Mouse (Mus musculus): ENCODE results near the gene Sdf4.

Gene Sdf4

DNA sequence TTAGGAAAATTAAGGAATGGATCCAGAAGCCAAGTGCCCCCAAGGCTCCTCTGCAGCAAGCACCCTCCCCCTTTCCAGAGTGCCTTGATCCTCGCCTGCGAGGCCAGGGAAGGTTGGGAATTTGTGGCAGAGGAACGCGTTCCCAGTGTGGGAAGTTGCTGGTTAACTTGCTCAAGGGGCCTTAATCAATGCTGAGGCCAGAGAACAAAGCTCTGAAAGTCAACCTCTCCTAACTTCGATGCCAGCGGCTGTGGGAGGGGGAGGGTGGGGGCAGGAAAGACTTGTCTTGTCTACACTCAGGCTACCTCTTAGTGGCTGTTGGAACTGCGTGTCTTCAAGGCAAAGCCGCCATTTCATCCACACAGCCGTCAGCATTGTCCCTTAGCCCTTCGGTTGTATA lies 65.0 kb downstream of the Sdf4 start:
- no peak for DNase-seq

DNA sequence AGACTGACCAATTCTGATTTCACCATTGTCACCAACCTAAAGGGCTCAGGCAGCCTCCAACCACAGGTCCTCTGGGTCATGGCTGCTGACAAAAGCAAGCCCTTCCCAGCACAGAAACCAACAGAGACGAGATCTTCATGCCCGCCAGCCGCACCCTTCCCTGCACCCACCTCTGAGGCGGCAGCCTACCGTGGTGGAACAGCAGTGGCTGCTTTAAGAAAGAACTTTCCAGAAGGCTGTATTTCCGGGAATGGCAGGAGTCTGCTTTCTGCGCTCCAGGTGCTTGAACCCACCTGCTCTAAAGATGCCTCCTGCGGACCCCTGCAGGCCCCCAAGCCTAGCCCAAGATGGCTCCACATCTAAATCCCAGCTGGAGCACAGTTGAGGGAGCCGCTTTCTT lies 66.2 kb downstream of the Sdf4 start:
- no peak for DNase-seq

DNA sequence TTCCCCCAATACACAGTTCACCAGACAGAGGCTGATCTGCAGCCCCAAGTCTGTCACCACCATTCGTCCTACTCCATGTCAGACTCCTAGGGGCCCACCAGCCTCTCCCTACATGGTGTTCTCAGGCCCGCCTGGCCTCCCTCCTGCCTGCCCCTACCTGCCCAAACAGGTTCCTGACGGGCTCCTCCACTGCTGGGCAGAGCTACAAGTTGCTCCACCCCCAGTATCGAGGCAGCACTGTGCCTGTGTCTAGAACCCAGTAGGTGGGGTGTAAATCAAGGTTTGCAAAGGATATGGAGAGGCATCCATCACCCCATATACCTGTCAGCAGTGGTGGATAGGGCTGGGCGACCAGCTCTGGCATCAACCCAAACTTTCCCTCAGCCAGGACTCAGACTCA lies 66.6 kb downstream of the Sdf4 start, which contains the start of gene Ttll10:
Gene Ttll10, minus strand, starts transcription at position 154 of the 400 bp plus-strand sequence.
- no peak for DNase-seq

DNA sequence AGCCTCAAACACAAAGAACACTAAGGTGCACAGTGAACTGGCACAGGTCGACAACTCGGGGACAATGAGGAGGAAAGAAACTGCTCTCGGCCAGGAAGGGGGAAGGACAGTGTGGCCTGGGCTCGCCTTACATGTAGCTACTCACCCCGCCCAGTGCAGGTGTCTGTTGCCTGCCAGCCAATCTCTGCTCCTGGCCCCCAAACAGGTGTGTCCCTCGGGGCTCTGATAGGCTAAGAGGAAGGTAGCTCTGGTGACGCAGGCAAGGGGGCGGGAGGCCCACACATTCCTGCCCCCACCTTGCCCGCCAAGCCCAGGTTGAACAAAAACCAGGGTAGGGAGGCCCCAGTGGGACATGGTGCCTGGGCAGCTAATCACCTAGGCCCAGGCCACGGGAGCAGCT lies 67.0 kb downstream of the Sdf4 start:
- peak; percentile 8 for DNase-seq
